Mouse (Mus musculus) hindbrain, postnatal 0 days (tissue): ENCODE data around the gene Smim20. TPM values are rescaled to one million over a fixed set of nuclear protein-coding genes. Genes with fewer than 3 reads are reported as not detected.

ENCODE experiments used
- ATAC-seq: fragments of 200-750 bp; cut with Nextera tagmentation; 2 replicates; pipeline ENCODE4 v1.8.0; 2017; ENCODE audit warnings: mild to moderate bottlenecking, moderate TSS enrichment, moderate library complexity
- DNase-seq: peaks from one replicate; pipeline ENCODE4 v3.0.0-alpha.2; 2015; ENCODE audit warnings: low spot score
- H3K27ac ChIP-seq: fragments of 300-500 bp; sonication (generic); 2 replicates; pipeline ENCODE4 v1.5.1; 2014; ENCODE audit warnings: mild to moderate bottlenecking
- H3K27me3 ChIP-seq: fragments of 300-500 bp; sonication (generic); 2 replicates; pipeline ENCODE4 v1.6.1; 2014; ENCODE audit warnings: low read length, mixed read lengths; ENCODE audit not compliant: insufficient read depth
- H3K36me3 ChIP-seq: fragments of 300-500 bp; sonication (generic); 2 replicates; pipeline ENCODE4 v1.6.1; 2014; ENCODE audit warnings: low read length, mixed read lengths; ENCODE audit not compliant: insufficient read depth
- H3K4me1 ChIP-seq: fragments of 300-500 bp; sonication (generic); 2 replicates; pipeline ENCODE4 v1.6.1; 2014; ENCODE audit warnings: antibody characterized with exemption, low read length, mixed read lengths; ENCODE audit not compliant: insufficient read depth
- H3K4me2 ChIP-seq: fragments of 300-500 bp; sonication (generic); 2 replicates; pipeline ENCODE4 v1.6.1; 2014; ENCODE audit warnings: low read depth, mild to moderate bottlenecking, low read length, moderate library complexity, mixed read lengths
- H3K4me3 ChIP-seq: fragments of 300-500 bp; sonication (generic); 2 replicates; pipeline ENCODE4 v1.5.1; 2014; ENCODE audit warnings: low read length
- H3K9ac ChIP-seq: fragments of 300-500 bp; sonication (generic); replicated peaks from 2 replicates; pipeline ENCODE4 v1.6.1; 2014; ENCODE audit warnings: mild to moderate bottlenecking, low read length, moderate library complexity, mixed read lengths
- H3K9me3 ChIP-seq: fragments of 300-500 bp; sonication (generic); 2 replicates; pipeline ENCODE4 v1.6.1; 2016; ENCODE audit warnings: low read length, mixed read lengths
- CTCF ChIP-seq: IDR thresholded peaks from 2 replicates; pipeline ENCODE4 v1.5.1; 2016; ENCODE audit warnings: antibody characterized with exemption, control low read depth, low read depth
- WGBS: fragments of 180-500 bp; shearing (Covaris S2); extraction: QIAGEN DNeasy Blood & Tissue Kit; methylation state at CpG from one replicate; pipeline ENCODE4 v1.1.7; 2014; 5-methylcytosine and 5-hydroxymethylcytosine counted together
- polyA plus RNA-seq: library from polyadenylated mRNA; unstranded; fragments of >200 nt; fragmentation: Nextera tagmentation; extraction: Ambion mirVana; gene quantifications from 2 replicates; pipeline ENCODE4 v1.2.1, GENCODE M21; 2015
- total RNA-seq: library from RNA; depleted of rRNA; stranded (reverse); fragments of >200 nt; gene quantifications from 2 replicates; pipeline ENCODE4 v1.2.3, GENCODE M21; 2014

Gene Smim20
- total and polyA plus RNA-seq, 2 experiments from 2014 or later: 42.8 to 88.3 TPM

DNA sequence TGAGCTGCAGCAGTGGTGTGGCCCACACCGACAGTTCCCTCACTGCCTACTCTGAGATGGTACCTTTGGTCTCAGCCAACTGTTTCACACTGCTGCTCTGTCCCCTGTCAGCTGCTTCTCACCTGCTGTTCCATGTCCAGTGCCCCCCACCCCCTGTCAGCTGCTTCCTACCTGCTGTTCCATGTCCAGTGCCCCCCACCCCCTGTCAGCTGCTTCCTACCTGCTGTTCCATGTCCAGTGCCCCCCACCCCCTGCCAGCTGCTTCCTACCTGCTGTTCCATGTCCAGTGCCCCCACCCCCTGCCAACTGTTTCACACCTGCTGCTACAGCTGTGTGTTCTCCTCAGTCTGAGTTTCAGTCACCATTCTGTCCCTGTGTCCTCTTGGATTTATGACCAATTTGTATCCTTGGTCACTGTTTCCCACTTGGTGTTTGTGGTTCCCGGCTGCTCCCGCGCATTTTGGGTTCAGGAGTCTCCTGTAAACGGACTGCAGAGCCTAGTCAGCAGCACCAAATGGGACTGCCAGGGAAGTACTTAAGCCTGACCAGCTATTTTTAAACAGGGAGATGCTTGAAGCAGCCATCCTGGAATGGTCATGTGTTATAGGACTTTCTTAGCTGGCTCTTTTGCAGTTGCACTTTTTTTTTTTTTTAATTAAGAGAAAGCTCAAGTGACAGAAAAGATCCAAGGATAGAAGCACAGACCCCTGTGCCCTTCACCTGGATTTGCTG is 7.0 kb downstream of the Smim20 start:
- Histone ChIP-seq H3K4me3 (no peak overlapping the region), H3K9ac (no peak overlapping the region), H3K4me1 (peaks cover 6% of the 10 kb centered on the region; the same call in 1 of the 2 replicates), H3K36me3 (no peaks in the 10 kb centered on the region), H3K27ac (no peak overlapping the region), H3K27me3 (no peaks in the 10 kb centered on the region), H3K9me3 (no peaks in the 10 kb centered on the region), H3K4me2 (no peak overlapping the region)
- DNase-seq (no peak), ATAC-seq (0 out of 2 replicates have a peak, but pooled peaks have one; percentile 30)
- TF ChIP-seq CTCF: no peak
- WGBS: 83% methylated on average over 5 of the region's 5 CpGs

DNA sequence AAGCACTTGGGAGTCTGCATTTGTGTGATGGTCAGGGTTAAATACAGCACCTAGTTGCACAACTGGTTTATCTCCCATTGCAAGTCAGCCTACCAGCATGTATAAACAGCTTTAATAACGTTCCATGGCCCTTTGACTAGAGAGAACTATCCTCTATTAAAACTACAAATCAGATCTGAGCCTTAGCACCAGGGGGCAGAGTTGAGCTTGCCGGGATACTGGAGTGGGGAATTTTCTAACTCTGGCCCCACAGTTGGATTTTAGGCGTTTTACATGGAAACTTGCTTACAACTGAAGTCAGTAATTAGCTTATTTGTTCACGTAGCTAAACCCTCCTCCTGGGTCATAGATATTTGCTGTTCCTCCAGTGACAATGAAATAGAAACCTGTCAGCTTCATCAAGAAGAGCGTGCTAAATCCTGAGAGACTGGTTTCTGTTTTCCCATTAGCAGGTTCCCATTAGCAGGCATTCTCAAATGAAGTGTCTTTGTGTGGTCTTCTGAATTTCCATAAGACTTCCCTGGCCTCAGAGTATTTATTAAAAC is 8.0 kb downstream of the Smim20 start:
- no peak overlapping the region for H3K4me3 ChIP-seq
- H3K4me1 ChIP-seq: peaks cover 6% of the 10 kb centered on the region; the same call in 1 of the 2 replicates
- 38% methylated on average over 5 of the region's 5 CpGs for WGBS
- no peak overlapping the region for H3K9ac ChIP-seq
- DNase-seq (peak; percentile 69), ATAC-seq (no peak)
- H3K36me3 ChIP-seq: no peaks in the 10 kb centered on the region
- H3K9me3 ChIP-seq: no peaks in the 10 kb centered on the region
- H3K27ac ChIP-seq: no peak overlapping the region
- no peak overlapping the region for H3K4me2 ChIP-seq
- H3K27me3 ChIP-seq: no peaks in the 10 kb centered on the region
- peak; percentile 72 for TF ChIP-seq CTCF

DNA sequence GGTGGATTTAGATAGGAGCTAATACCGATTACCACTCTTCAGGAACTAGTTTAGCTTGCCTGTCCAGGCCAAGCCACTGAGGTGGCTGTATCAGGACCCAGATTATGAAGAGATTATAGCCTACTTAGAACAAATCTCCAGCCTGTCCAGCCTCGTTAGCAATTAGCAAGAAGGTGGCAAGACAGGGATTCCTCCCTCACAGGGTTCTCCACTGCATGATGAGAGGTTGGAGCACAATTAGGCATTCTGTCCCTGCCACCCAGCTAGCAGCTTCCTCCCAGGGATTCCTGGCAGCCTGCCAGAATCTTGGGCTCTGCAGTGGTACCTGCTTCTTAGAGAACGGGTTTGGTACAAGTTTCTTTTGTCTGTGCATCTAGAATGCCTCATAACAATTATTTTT is 8.5 kb downstream of the Smim20 start:
- Histone ChIP-seq H3K9ac (no peak overlapping the region), H3K27me3 (no peaks in the 10 kb centered on the region), H3K36me3 (no peaks in the 10 kb centered on the region), H3K4me1 (peaks cover 6% of the 10 kb centered on the region; the same call in 1 of the 2 replicates), H3K4me3 (no peak overlapping the region), H3K4me2 (no peak overlapping the region), H3K27ac (no peak overlapping the region), H3K9me3 (no peaks in the 10 kb centered on the region)
- DNase-seq (peak; percentile 60), ATAC-seq (peak; percentile 6; the same call in 1 of the 2 replicates)
- TF ChIP-seq CTCF: no peak
- WGBS: 42% methylated on average over 3 of the region's 3 CpGs

DNA sequence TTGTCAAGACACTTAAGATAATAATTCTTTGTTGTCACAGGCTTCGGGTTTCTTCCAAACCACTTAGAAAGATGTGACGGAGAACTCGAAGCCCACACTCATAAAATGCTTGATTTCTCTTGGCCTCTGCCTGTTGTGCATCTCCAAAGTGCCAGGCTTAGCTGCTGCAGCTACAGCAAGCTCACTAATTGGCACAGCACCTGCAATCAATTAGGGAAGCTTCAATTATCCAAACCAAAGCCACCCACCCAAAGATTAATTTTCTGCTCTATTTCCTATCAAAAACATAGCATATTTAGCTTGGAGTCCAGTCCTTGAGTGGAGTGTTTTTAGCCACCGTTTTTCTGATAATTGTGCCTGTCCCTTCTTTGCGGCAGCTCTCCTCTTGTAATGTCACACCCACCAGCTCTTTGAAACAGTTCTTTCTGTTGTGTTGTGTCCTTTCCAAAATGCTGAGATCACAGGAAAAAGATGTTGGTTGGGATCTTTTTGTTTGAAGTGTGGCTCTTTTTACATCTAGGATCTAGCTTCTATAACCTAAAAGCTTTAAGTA is 9.7 kb downstream of the Smim20 start:
- no peaks in the 10 kb centered on the region for H3K9me3 ChIP-seq
- TF ChIP-seq CTCF: no peak
- H3K4me1 ChIP-seq: peaks cover 6% of the 10 kb centered on the region; the same call in 1 of the 2 replicates
- no peak for ATAC-seq
- WGBS: 52% methylated on average over 5 of the region's 5 CpGs
- no peak overlapping the region for H3K27ac ChIP-seq
- H3K4me2 ChIP-seq: no peak overlapping the region
- DNase-seq: peak; percentile 42
- H3K9ac ChIP-seq: no peak overlapping the region
- H3K4me3 ChIP-seq: no peak overlapping the region
- H3K27me3 ChIP-seq: no peaks in the 10 kb centered on the region
- H3K36me3 ChIP-seq: no peaks in the 10 kb centered on the region

DNA sequence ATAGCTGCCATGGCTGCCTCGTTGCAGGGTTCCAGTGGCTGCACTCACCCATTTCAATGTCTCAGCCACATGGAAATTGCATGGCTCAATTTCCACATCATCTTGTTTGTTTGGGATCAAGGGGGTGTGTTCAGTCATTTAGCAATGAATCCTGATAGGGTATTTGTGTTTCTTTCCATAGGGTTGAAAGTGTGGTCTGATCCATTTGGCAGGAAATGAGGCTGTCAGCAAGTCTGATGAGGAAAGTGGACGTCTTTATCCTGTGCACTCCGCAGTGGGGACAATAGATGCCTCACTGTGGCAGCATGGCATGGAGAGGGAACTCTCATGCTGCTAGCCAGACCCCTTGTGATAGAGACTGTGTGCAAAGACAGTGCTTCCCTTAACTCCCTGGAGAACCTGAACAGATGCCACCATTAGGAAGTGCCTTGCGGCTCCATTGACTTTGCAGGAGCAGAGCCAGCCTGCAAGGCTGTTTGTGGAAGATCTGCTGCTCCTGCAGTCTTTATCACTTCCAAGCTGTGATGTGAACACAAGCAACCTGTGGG is 10.9 kb downstream of the Smim20 start:
- no peak overlapping the region for H3K9ac ChIP-seq
- H3K4me1 ChIP-seq: peaks cover 6% of the 10 kb centered on the region; the same call in 1 of the 2 replicates
- WGBS: 29% methylated on average over 4 of the region's 4 CpGs
- ATAC-seq: peak; percentile 79
- no peaks in the 10 kb centered on the region for H3K27me3 ChIP-seq
- no peaks in the 10 kb centered on the region for H3K36me3 ChIP-seq
- H3K9me3 ChIP-seq: no peaks in the 10 kb centered on the region
- no peak overlapping the region for H3K4me3 ChIP-seq
- H3K4me2 ChIP-seq: no peak overlapping the region
- no peak overlapping the region for H3K27ac ChIP-seq
- no peak for TF ChIP-seq CTCF
- DNase-seq: peak; percentile 72

GRCm38 (mm10) chr5:53279216-53279813 is 12.4 kb downstream of the Smim20 start:
- no peaks in the 10 kb centered on the region for H3K27me3 ChIP-seq
- DNase-seq: no peak
- no peak overlapping the region for H3K27ac ChIP-seq
- H3K4me3 ChIP-seq: no peak overlapping the region
- WGBS: 78% methylated on average over 12 of the region's 12 CpGs
- peaks cover 6% of the 10 kb centered on the region; the same call in 1 of the 2 replicates for H3K4me1 ChIP-seq
- TF ChIP-seq CTCF: no peak
- H3K9ac ChIP-seq: no peak overlapping the region
- no peak for ATAC-seq
- H3K9me3 ChIP-seq: no peaks in the 10 kb centered on the region
- H3K4me2 ChIP-seq: no peak overlapping the region
- no peaks in the 10 kb centered on the region for H3K36me3 ChIP-seq
